Mouse (Mus musculus): ENCODE measurements around the gene Chmp3. TPM values are rescaled to one million over a fixed set of nuclear protein-coding genes. Genes with fewer than 3 reads are reported as not detected.

Gene Chmp3
- 62.2 and 71.6 TPM in 2 replicates for polyA plus RNA-seq (2014; fragmentation: Nextera tagmentation; extraction: Ambion mirVana)

GRCm38 (mm10) chr6:71543686-71544499 is at the start of gene Chmp3:
Gene Chmp3 (plus strand): TSS chr6:71543797.
- H3K9me3 ChIP-seq (replicated peaks; ENCODE audit: control insufficient read depth, low read length) = no peaks in the 10 kb centered on the region
- H3K9ac ChIP-seq (ENCODE audit: low read depth, low read length) = peak within 1 kb of the TSS; percentile 99
- peak within 1 kb of the TSS; percentile 100 for H3K27ac ChIP-seq (ENCODE audit: low read depth, low read length)
- ATAC-seq (replicated peaks; ENCODE audit: insufficient number of reproducible peaks, low FRiP score, low TSS enrichment) = peak; percentile 97
- H3K4me1 ChIP-seq (ENCODE audit: control insufficient read depth, insufficient read depth, low read length) = peaks cover 3% of the 10 kb centered on the region; the same call in 1 of the 2 replicates
- under 1% methylated on average over 59 of the region's 59 CpGs for WGBS (ENCODE audit: insufficient replicate concordance)
- H3K4me2 ChIP-seq = peak within 1 kb of the TSS; percentile 63
- no peaks in the 10 kb centered on the region for H3K36me3 ChIP-seq (ENCODE audit: control insufficient read depth, insufficient read depth, low read length)
- H3K27me3 ChIP-seq (ENCODE audit: control insufficient read depth, insufficient read depth, low read length) = no peaks in the 10 kb centered on the region
- peak within 1 kb of the TSS; percentile 88 for H3K4me3 ChIP-seq (ENCODE audit: low read depth, low read length)

DNA sequence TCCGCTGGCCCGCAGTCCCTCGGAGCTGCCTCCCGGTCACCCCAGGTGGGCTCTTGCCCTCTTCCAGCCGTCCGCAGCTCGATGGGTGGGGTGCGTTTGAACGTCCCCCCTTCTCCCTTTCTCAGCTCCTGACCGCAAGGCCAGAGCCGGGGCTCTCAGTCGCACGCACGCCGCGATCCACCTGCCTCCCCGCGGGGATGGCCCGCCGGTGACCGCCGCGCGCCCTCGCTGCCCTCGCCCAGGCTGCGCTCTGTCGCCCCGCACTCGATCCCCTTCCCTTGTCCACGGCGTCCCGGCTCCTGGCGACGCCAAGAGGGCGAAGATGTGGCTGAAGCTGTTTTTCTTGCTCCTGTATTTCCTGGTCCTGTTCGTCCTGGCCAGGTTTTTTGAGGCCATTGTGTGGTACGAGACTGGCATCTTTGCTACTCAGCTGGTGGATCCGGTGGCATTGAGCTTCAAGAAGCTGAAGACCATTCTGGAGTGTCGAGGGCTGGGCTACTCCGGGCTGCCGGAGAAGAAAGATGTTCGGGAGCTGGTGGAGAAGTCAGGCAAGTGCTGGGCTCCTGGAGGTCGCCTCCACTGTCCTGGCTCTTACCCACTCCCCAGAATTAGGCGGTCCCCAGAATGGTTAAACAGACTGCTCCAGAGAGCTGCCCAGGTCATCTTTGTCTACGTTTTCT is 49.1 kb upstream of the Chmp3 start:
- no peak; the same call in 1 of the 2 replicates for ATAC-seq (replicated peaks; ENCODE audit: insufficient number of reproducible peaks, low FRiP score, low TSS enrichment)
- Histone ChIP-seq H3K4me3 (ENCODE audit: low read depth, low read length) (peak overlapping the region; percentile 71), H3K36me3 (ENCODE audit: control insufficient read depth, insufficient read depth, low read length) (peaks cover 5% of the 10 kb centered on the region; the same call in 1 of the 2 replicates), H3K4me2 (peak overlapping the region; percentile 87), H3K9me3 (replicated peaks; ENCODE audit: control insufficient read depth, low read length) (no peaks in the 10 kb centered on the region), H3K4me1 (ENCODE audit: control insufficient read depth, insufficient read depth, low read length) (peaks cover 9% of the 10 kb centered on the region; the same call in 1 of the 2 replicates), H3K27ac (ENCODE audit: low read depth, low read length) (peak overlapping the region; percentile 98), H3K9ac (ENCODE audit: low read depth, low read length) (peak overlapping the region; percentile 90), H3K27me3 (ENCODE audit: control insufficient read depth, insufficient read depth, low read length) (no peaks in the 10 kb centered on the region)
- WGBS (ENCODE audit: insufficient replicate concordance) = 1% methylated on average over 46 of the region's 46 CpGs

DNA sequence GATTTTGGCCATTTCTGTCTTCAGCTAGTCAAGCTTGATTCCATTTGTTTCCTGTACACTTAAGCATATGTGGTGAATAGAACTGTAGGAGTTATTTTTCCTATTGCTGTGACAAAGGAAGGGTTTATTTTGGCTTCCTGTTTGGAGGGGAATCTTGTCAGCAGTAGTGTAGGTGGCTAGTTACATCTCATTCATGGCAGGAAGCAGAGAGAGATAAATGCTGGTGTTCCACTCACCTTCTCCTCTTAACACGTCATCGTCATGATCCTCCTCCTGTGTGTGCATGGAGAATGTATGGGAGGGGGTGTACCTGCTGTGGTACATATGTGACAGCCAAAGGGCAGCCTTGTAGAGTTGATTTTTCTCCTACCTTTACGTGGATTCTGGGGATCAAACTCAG is 43.0 kb upstream of the Chmp3 start:
- Histone ChIP-seq H3K36me3 (ENCODE audit: control insufficient read depth, insufficient read depth, low read length) (peaks cover 12% of the 10 kb centered on the region), H3K27ac (ENCODE audit: low read depth, low read length) (no peak overlapping the region)
- WGBS (ENCODE audit: insufficient replicate concordance) = 57% methylated on average over 3 of the region's 3 CpGs

DNA sequence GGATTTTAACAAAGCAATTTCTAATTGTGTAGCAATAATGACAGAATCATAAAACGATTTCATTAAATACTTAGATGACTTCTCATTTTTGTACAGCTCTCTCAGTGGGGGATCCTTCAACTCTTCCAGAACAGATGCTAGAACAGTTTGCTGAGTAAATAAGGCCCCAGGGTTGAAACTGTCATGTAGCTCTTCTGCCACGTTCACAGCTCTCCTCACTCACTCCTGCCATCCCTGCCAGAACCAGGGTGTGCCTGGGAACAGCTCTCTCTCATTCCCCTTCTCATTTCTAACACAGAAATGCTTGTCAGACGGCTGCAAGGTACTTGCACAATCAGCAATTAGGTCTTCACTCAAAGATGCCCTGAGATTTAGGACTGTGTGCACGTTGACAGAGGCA is 40.6 kb upstream of the Chmp3 start:
- H3K36me3 ChIP-seq (ENCODE audit: control insufficient read depth, insufficient read depth, low read length) = peaks cover 11% of the 10 kb centered on the region
- H3K9ac ChIP-seq (ENCODE audit: low read depth, low read length) = no peak overlapping the region
- no peaks in the 10 kb centered on the region for H3K9me3 ChIP-seq (replicated peaks; ENCODE audit: control insufficient read depth, low read length)
- H3K27ac ChIP-seq (ENCODE audit: low read depth, low read length) = no peak overlapping the region
- 60% methylated on average over 4 of the region's 4 CpGs for WGBS (ENCODE audit: insufficient replicate concordance)
- H3K4me2 ChIP-seq = no peak overlapping the region
- H3K4me1 ChIP-seq (ENCODE audit: control insufficient read depth, insufficient read depth, low read length) = no peaks in the 10 kb centered on the region
- H3K4me3 ChIP-seq (ENCODE audit: low read depth, low read length) = no peak overlapping the region
- H3K27me3 ChIP-seq (ENCODE audit: control insufficient read depth, insufficient read depth, low read length) = no peaks in the 10 kb centered on the region
- no peak for ATAC-seq (replicated peaks; ENCODE audit: insufficient number of reproducible peaks, low FRiP score, low TSS enrichment)

More for the DNA sequence above, 43.0 kb upstream of the Chmp3 start:
- ATAC-seq (replicated peaks; ENCODE audit: insufficient number of reproducible peaks, low FRiP score, low TSS enrichment) = no peak
- Histone ChIP-seq H3K4me3 (ENCODE audit: low read depth, low read length) (no peak overlapping the region), H3K4me1 (ENCODE audit: control insufficient read depth, insufficient read depth, low read length) (peaks cover 5% of the 10 kb centered on the region; the same call in 1 of the 2 replicates), H3K9ac (ENCODE audit: low read depth, low read length) (no peak overlapping the region), H3K27me3 (ENCODE audit: control insufficient read depth, insufficient read depth, low read length) (no peaks in the 10 kb centered on the region), H3K9me3 (replicated peaks; ENCODE audit: control insufficient read depth, low read length) (no peaks in the 10 kb centered on the region), H3K4me2 (no peak overlapping the region)

DNA sequence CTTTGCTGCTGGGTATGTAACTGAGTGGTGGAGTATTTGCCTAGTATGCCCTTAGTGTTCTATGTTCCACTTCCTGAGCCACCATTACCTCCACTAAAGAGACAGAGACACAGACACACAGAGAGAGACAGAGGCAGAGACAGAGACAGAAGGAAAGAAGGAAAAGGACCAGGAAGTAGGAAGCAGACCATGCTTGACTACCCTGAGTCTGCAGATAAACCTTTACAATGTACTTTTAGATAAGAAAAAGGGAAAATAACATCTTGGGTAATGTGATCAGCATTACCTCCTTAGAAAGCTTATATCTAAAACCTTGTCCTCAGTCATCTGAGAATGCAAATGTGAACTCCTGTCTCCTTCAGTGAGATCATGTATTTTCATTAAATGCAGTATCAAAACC is 39.9 kb upstream of the Chmp3 start:
- Histone ChIP-seq H3K4me2 (no peak overlapping the region), H3K27ac (ENCODE audit: low read depth, low read length) (no peak overlapping the region), H3K9ac (ENCODE audit: low read depth, low read length) (no peak overlapping the region), H3K4me1 (ENCODE audit: control insufficient read depth, insufficient read depth, low read length) (no peaks in the 10 kb centered on the region), H3K9me3 (replicated peaks; ENCODE audit: control insufficient read depth, low read length) (no peaks in the 10 kb centered on the region), H3K27me3 (ENCODE audit: control insufficient read depth, insufficient read depth, low read length) (no peaks in the 10 kb centered on the region), H3K4me3 (ENCODE audit: low read depth, low read length) (no peak overlapping the region), H3K36me3 (ENCODE audit: control insufficient read depth, insufficient read depth, low read length) (peaks cover 13% of the 10 kb centered on the region)
- ATAC-seq (replicated peaks; ENCODE audit: insufficient number of reproducible peaks, low FRiP score, low TSS enrichment) = no peak

- Histone ChIP-seq H3K27me3 (ENCODE audit: control insufficient read depth, insufficient read depth, low read length) (no peaks in the 10 kb centered on the region), H3K9ac (ENCODE audit: low read depth, low read length) (no peak overlapping the region), H3K4me2 (no peak overlapping the region), H3K36me3 (ENCODE audit: control insufficient read depth, insufficient read depth, low read length) (peaks cover 15% of the 10 kb centered on the region), H3K9me3 (replicated peaks; ENCODE audit: control insufficient read depth, low read length) (no peaks in the 10 kb centered on the region), H3K4me3 (ENCODE audit: low read depth, low read length) (no peak overlapping the region), H3K27ac (ENCODE audit: low read depth, low read length) (no peak overlapping the region), H3K4me1 (ENCODE audit: control insufficient read depth, insufficient read depth, low read length) (no peaks in the 10 kb centered on the region)
- no peak for ATAC-seq (replicated peaks; ENCODE audit: insufficient number of reproducible peaks, low FRiP score, low TSS enrichment)
- 79% methylated on average over 4 of the region's 4 CpGs for WGBS (ENCODE audit: insufficient replicate concordance)
These were observed 39.5 kb upstream of the Chmp3 start for GRCm38 (mm10) chr6:71504091-71504490.

- H3K4me2 ChIP-seq = no peak overlapping the region
- ATAC-seq (replicated peaks; ENCODE audit: insufficient number of reproducible peaks, low FRiP score, low TSS enrichment) = no peak
- no peaks in the 10 kb centered on the region for H3K27me3 ChIP-seq (ENCODE audit: control insufficient read depth, insufficient read depth, low read length)
- H3K9me3 ChIP-seq (replicated peaks; ENCODE audit: control insufficient read depth, low read length) = no peaks in the 10 kb centered on the region
- no peak overlapping the region for H3K27ac ChIP-seq (ENCODE audit: low read depth, low read length)
- no peak overlapping the region for H3K4me3 ChIP-seq (ENCODE audit: low read depth, low read length)
- no peak overlapping the region for H3K9ac ChIP-seq (ENCODE audit: low read depth, low read length)
- WGBS (ENCODE audit: insufficient replicate concordance) = 89% methylated on average over 2 of the region's 2 CpGs
- H3K36me3 ChIP-seq (ENCODE audit: control insufficient read depth, insufficient read depth, low read length) = peaks cover 13% of the 10 kb centered on the region
- H3K4me1 ChIP-seq (ENCODE audit: control insufficient read depth, insufficient read depth, low read length) = no peaks in the 10 kb centered on the region
These were observed 37.9 kb upstream of the Chmp3 start for GRCm38 (mm10) chr6:71505671-71506070.

DNA sequence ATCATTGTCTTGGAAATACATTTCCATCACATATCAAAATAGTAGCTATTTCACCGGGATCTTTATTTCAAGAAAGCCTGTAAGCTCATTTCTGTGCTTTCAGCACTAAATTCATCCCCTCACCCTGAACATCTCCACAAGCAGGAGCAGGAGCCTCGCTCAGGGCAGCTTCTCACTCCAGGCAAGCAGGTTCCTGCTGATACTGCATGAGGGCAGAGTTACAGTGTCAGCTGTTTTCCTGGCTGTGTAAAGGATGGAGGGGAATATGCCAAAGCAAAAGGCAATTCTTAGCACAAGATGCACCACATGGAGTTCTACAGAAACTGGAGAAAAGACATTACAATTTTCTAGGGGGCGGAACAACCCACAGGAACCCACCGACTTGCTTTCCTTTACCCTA is 24.1 kb upstream of the Chmp3 start:
- H3K27me3 ChIP-seq (ENCODE audit: control insufficient read depth, insufficient read depth, low read length) = no peaks in the 10 kb centered on the region
- 85% methylated on average over 4 of the region's 4 CpGs for WGBS (ENCODE audit: insufficient replicate concordance)
- no peak overlapping the region for H3K9ac ChIP-seq (ENCODE audit: low read depth, low read length)
- H3K4me3 ChIP-seq (ENCODE audit: low read depth, low read length) = no peak overlapping the region
- H3K4me1 ChIP-seq (ENCODE audit: control insufficient read depth, insufficient read depth, low read length) = no peaks in the 10 kb centered on the region
- ATAC-seq (replicated peaks; ENCODE audit: insufficient number of reproducible peaks, low FRiP score, low TSS enrichment) = no peak
- no peak overlapping the region for H3K4me2 ChIP-seq
- no peaks in the 10 kb centered on the region for H3K36me3 ChIP-seq (ENCODE audit: control insufficient read depth, insufficient read depth, low read length)
- H3K27ac ChIP-seq (ENCODE audit: low read depth, low read length) = no peak overlapping the region
- H3K9me3 ChIP-seq (replicated peaks; ENCODE audit: control insufficient read depth, low read length) = no peaks in the 10 kb centered on the region
